Mouse (Mus musculus) megakaryocyte, embryonic 14.5 days (primary cell): Measurements from ENCODE around the gene Crocc2. TPM values are rescaled to one million over a fixed set of nuclear protein-coding genes. Genes with fewer than 3 reads are reported as not detected.
"Not testable (repeated sequence)": the region's sequence is repeated elsewhere in the genome, so short reads cannot be mapped to it uniquely, and the experiment has no call there.

ENCODE experiments used
- H3K27me3 ChIP-seq: replicated peaks from 2 replicates; pipeline ENCODE3; 2012; ENCODE audit warnings: inconsistent platforms
- H3K36me3 ChIP-seq: replicated peaks from 2 replicates; pipeline ENCODE3; 2012; ENCODE audit warnings: low read length, inconsistent platforms, mixed read lengths
- H3K4me1 ChIP-seq: 2 replicates; pipeline ENCODE4 v1.6.1; 2012; ENCODE audit warnings: inconsistent platforms
- H3K4me3 ChIP-seq: replicated peaks from 2 replicates; pipeline ENCODE3; 2012; ENCODE audit warnings: moderate library complexity, mild to moderate bottlenecking, inconsistent platforms
- H3K9me3 ChIP-seq: 2 replicates; pipeline ENCODE4 v1.6.1; 2012; ENCODE audit warnings: inconsistent platforms
- FLI1 ChIP-seq: IDR thresholded peaks from 2 replicates; pipeline ENCODE4 v1.6.1; 2012; ENCODE audit warnings: low read length, inconsistent platforms, mixed read lengths
- GATA1 ChIP-seq: IDR thresholded peaks from 3 replicates; pipeline ENCODE4 v1.6.1; 2012; ENCODE audit warnings: mixed read lengths, low read length, inconsistent platforms, borderline replicate concordance
- polyA plus RNA-seq: library from polyadenylated mRNA; stranded (reverse); fragments of >175 nt; gene quantifications from 2 replicates; pipeline ENCODE4 v1.2.3, GENCODE M21; 2012; ENCODE audit warnings: low replicate concordance; ENCODE audit not compliant: insufficient read depth

The Crocc2 gene
- polyA plus RNA-seq, 1 experiment = not detected

DNA sequence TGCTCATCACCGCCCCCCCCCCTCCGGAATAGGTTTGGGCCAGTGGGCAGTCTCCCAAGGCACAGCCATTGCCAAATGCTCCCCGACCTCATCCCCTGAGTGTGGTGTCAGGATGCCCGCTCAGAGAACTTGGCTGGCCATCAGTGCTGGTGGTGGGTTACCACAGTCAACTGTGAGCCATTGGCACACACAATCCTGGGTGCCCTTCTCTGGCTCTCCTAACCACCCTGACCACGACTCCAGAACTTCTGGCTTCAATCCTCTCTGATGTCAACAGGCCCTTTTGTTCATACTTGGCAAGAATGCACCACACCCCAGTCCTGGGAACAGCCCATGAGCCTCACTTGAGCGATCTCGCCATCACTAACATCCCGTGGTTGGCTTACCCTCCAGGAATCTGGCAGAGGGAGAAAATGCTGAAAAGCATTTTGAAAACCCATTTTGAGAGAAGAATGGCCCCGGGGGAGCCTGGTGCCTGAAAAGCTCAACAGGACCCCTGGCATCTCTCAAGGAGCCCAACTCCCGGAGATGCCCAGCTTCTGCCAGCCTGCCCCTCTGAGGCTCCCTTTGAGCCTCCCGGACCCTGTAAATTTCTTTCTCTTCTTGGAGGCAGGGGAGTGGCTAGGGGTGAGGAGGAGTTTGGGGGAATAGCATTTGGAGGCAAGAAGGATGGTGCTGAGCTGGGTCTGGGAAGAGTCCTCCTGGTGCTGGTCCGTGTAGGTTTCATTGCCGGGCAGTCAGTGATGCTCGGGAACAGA, 15.7 kb downstream of the Crocc2 start:
- Histone ChIP-seq H3K27me3 (peaks cover 59% of the 10 kb centered on the region), H3K9me3 (no peaks in the 10 kb centered on the region), H3K36me3 (no peaks in the 10 kb centered on the region), H3K4me3 (no peak overlapping the region), H3K4me1 (no peaks in the 10 kb centered on the region)
- TF ChIP-seq FLI1 (no peak), GATA1 (no peak)

GRCm38 (mm10) chr1:93190726-93191305, 22.3 kb downstream of the Crocc2 start:
- TF ChIP-seq FLI1 (no peak), GATA1 (no peak)
- Histone ChIP-seq H3K4me1 (no peaks in the 10 kb centered on the region), H3K27me3 (peaks cover 66% of the 10 kb centered on the region), H3K4me3 (no peak overlapping the region), H3K36me3 (no peaks in the 10 kb centered on the region), H3K9me3 (peaks cover 17% of the 10 kb centered on the region)

DNA sequence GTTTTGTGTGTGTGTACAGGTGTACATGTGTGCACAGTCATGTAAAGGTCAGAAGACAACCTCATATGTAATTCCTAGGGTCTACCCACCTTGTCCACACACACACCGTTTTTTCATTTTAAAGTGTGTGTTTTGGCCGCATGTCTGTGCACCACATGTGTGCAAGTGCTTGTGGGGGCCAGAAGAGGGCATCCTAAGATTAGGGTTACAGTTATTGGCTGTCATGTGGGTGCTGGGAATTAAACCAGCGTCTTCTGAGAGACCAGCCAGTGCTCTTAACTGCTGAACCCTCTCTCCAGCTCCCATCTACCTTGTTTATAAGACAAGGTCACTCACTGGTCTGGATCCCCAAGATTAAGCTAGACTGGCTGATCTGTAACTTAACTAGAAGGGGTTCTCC, 26.4 kb downstream of the Crocc2 start:
- Histone ChIP-seq H3K27me3 (peaks cover 50% of the 10 kb centered on the region), H3K4me3 (no peak overlapping the region), H3K4me1 (no peaks in the 10 kb centered on the region), H3K36me3 (no peaks in the 10 kb centered on the region), H3K9me3 (peaks cover 24% of the 10 kb centered on the region)
- TF ChIP-seq FLI1 = no peak
- no peak for TF ChIP-seq GATA1

- Histone ChIP-seq H3K9me3 (peaks cover 24% of the 10 kb centered on the region), H3K27me3 (peaks cover 43% of the 10 kb centered on the region)
- not testable (repeated sequence) for H3K4me1 ChIP-seq, H3K4me3 ChIP-seq, H3K36me3 ChIP-seq
These were observed 28.9 kb downstream of the Crocc2 start for GRCm38 (mm10) chr1:93197454-93197853.

- peaks cover 43% of the 10 kb centered on the region for H3K27me3 ChIP-seq
- peaks cover 24% of the 10 kb centered on the region for H3K9me3 ChIP-seq
- no peak overlapping the region for H3K4me3 ChIP-seq
- no peaks in the 10 kb centered on the region for H3K4me1 ChIP-seq
- H3K36me3 ChIP-seq = no peaks in the 10 kb centered on the region
- no peak for TF ChIP-seq GATA1
- no peak for TF ChIP-seq FLI1
These were observed 29.4 kb downstream of the Crocc2 start for GRCm38 (mm10) chr1:93197916-93198315.

GRCm38 (mm10) chr1:93206277-93206970, 37.9 kb downstream of the Crocc2 start:
- H3K9me3 ChIP-seq = no peaks in the 10 kb centered on the region
- peaks cover 64% of the 10 kb centered on the region for H3K27me3 ChIP-seq

GRCm38 (mm10) chr1:93207536-93208064, 39.1 kb downstream of the Crocc2 start:
- Histone ChIP-seq H3K9me3 (no peaks in the 10 kb centered on the region), H3K36me3 (no peaks in the 10 kb centered on the region), H3K27me3 (peaks cover 70% of the 10 kb centered on the region), H3K4me1 (no peaks in the 10 kb centered on the region), H3K4me3 (no peak overlapping the region)
- TF ChIP-seq GATA1 (no peak), FLI1 (no peak)

More at GRCm38 (mm10) chr1:93206277-93206970, 37.9 kb downstream of the Crocc2 start:
- Histone ChIP-seq H3K36me3 (no peaks in the 10 kb centered on the region), H3K4me3 (no peak overlapping the region), H3K4me1 (no peaks in the 10 kb centered on the region)
- TF ChIP-seq GATA1 = no peak
- TF ChIP-seq FLI1 = no peak

DNA sequence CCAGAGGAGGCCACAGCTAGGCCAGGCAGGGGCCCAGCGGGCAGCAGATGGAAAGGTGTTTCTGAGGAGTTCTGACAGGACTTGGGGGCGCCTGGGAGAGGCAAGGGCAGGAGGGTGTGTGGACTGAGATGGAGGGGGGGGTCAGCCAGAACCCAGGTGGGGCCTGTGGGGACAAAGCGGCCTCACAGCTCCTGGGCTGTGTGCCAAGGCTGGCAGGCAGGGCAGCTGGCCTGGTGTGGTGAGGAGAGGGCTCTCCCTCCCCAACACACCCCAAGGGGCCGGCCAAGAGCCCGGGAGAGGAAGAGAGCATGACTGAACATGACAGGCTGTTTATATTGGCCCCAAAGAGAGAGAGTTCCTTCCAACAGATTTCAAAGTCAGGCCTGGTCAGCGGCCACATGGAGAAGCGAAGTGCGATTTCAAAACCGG, 41.7 kb downstream of the Crocc2 start:
- H3K36me3 ChIP-seq = no peaks in the 10 kb centered on the region
- H3K9me3 ChIP-seq = no peaks in the 10 kb centered on the region
- peaks cover 78% of the 10 kb centered on the region for H3K27me3 ChIP-seq
- TF ChIP-seq GATA1 (no peak), FLI1 (no peak)
- H3K4me1 ChIP-seq = no peaks in the 10 kb centered on the region
- H3K4me3 ChIP-seq = no peak overlapping the region

DNA sequence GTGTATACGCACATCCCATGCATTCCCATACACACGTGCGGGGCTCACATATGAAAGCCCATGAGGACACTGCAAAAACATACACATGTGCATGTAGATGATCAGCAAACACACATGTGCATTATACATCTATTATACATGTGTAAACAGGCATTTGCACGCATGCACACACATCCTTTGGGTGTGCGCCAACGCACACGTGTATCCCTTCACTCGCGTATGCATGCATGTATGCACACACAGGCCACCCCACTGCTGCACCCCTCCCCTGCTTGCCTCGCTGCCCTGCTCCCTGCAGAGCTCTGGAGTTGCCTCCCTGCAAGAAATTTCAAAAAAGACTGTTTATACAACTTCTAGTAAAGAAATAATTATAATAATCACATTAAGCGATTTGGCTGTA, 42.5 kb downstream of the Crocc2 start:
- peaks cover 72% of the 10 kb centered on the region for H3K27me3 ChIP-seq
- no peak overlapping the region for H3K4me3 ChIP-seq
- no peaks in the 10 kb centered on the region for H3K36me3 ChIP-seq
- no peaks in the 10 kb centered on the region for H3K4me1 ChIP-seq
- no peaks in the 10 kb centered on the region for H3K9me3 ChIP-seq
- TF ChIP-seq GATA1 (no peak), FLI1 (no peak)
